23 mouse cellular contexts compared by ENCODE assay signal in the genomic region with DNA sequence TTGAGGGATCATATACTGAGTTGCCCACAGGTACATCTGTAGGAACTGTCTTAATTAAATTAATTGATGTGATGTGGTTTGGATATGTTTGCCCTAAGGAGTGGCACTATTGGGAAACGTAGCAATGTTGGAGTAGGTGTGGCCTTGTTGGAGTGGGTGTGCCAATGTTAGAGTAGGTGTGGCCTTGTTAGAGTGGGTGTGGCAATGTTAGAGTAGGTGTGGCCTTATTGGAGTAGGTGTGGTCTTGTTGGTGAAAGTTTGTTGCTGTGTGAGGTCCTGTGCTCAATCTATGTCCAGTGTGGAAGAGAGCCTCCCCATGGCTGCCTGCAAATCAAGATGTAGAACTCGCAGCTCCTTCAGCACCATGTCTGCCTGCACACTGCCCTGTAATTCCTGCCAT. TPM values are rescaled to one million over a fixed set of nuclear protein-coding genes. Genes with fewer than 3 reads are reported as not detected.
"Had no signal": no experiment of that assay in that cellular context is flagged by ENCODE, and none has a peak within 500 bp of the region (broad histone marks: within the 10 kb centered on the region; RNA-seq: fewer than 3 reads in every experiment).

No protein-coding gene starts in this region.

- H3K4me2 ChIP-seq: limb, embryonic 13.5 days; liver, embryonic 15.5 days; lung, embryonic 14.5 days; neural tube, embryonic 12.5 days had no signal

- H3K36me3 ChIP-seq: limb, embryonic 13.5 days; liver, embryonic 15.5 days; neural tube, embryonic 12.5 days had no signal

- H3K27me3 ChIP-seq: limb, embryonic 13.5 days; liver, embryonic 15.5 days; neural tube, embryonic 12.5 days had no signal

- H3K9me3 ChIP-seq: limb, embryonic 13.5 days; liver, embryonic 15.5 days; midbrain, embryonic 10.5 days; neural tube, embryonic 12.5 days had no signal

- DNase-seq: kidney, adult 9 months; kidney, postnatal 36 days; layer of hippocampus, adult 9-11 months; left cerebral cortex, postnatal 4 days; lung, embryonic 14.5 days; lung, postnatal 10 days; lung, postnatal 4 days; midbrain, embryonic 14.5 days; retina, postnatal 1 day; right cerebral cortex, postnatal 4 days; spleen, adult 18-20 months; thymus, adult 2 months; thymus, postnatal 25 days had no signal

- H3K27ac ChIP-seq: kidney, postnatal 0 days; limb, embryonic 13.5 days; liver, embryonic 15.5 days; midbrain, embryonic 10.5 days; neural tube, embryonic 12.5 days had no signal

- H3K4me1 ChIP-seq: limb, embryonic 13.5 days; liver, embryonic 15.5 days; neural tube, embryonic 12.5 days had no signal

- H3K9ac ChIP-seq: limb, embryonic 13.5 days; liver, embryonic 15.5 days; lung, embryonic 14.5 days; neural tube, embryonic 12.5 days had no signal

- H3K4me3 ChIP-seq: limb, embryonic 13.5 days; liver, embryonic 15.5 days; midbrain, embryonic 10.5 days; neural tube, embryonic 12.5 days had no signal

RNA-seq across cellular contexts. Expression of gene Crybb3, which starts 2.9 kb away (rescaled TPM):
- total RNA-seq: megakaryocyte, adult 5-6 weeks had no signal
- polyA plus RNA-seq: liver, embryonic 15.5 days had no signal

RNA-seq across cellular contexts. Expression of gene Crybb2, which starts 14.4 kb away (rescaled TPM):
- total RNA-seq: layer of hippocampus, adult 18-20 months; left cerebral cortex, postnatal 4 days; megakaryocyte, adult 5-6 weeks had no signal
- polyA plus RNA-seq: kidney, postnatal 0 days; limb, embryonic 13.5 days; liver, embryonic 15.5 days; lung, embryonic 14.5 days; midbrain, embryonic 10.5 days; midbrain, embryonic 14.5 days; neural tube, embryonic 12.5 days; stomach, embryonic 14.5 days; testis, adult 2 months; urinary bladder, adult 2 months had no signal
